Mouse (Mus musculus) lung, adult 2 months (tissue): ENCODE results near the gene Fam83c.

Source experiments
- CTCF ChIP-seq: fragments of 200-500 bp; IDR thresholded peaks from 2 replicates; pipeline ENCODE4 v1.5.1; 2011; ENCODE audit warnings: mild to moderate bottlenecking, low read length, control low read depth; ENCODE audit not compliant: insufficient read depth
- POLR2A ChIP-seq: fragments of 200-500 bp; IDR thresholded peaks from 2 replicates; pipeline ENCODE4 v1.6.1; 2011; ENCODE audit warnings: low read depth, mild to moderate bottlenecking, control low read depth, low read length, borderline replicate concordance; ENCODE audit errors: extremely low read depth

- TF ChIP-seq CTCF (no peak), POLR2A (no peak)
These were observed 37.8 kb upstream of the Fam83c start for GRCm38 (mm10) chr2:155872486-155872885.
